Mouse (Mus musculus) 3T3-L1 (cell line): ENCODE measurements around the gene Stradb.
"Not testable (repeated sequence)": the region's sequence is repeated elsewhere in the genome, so short reads cannot be mapped to it uniquely, and the experiment has no call there.

Experiments
- DNase-seq: peaks from one replicate; pipeline ENCODE4 v3.0.0-alpha.2; 2015; ENCODE audit warnings: low read depth, low spot score

Stradb gene

GRCm38 (mm10) chr1:58973366-58974221, at the start of gene Stradb, which contains the start of gene Trak2:
Stradb (plus strand) TSS chr1:58973522.
Trak2 (minus strand) TSS chr1:58973430.
- DNase-seq: peak; percentile 97

DNA sequence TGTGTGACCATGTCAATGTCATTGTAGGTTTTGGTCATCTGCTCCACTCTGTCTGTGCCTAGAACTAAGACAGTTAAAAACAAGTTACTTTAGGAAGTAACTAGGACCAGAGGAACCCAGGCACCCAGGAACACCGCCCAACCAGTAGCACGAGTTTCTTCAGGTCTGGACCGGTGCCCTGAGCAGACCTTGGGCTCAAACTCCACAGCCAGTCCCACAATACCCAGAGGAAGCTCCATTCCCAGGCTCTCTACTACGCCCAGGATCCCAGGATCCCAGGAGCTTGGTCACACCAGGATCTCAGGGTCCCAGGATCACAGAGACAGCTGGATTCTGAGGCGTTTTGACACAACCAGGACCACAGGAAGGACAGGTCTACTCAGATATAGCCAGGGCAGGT, 46.7 kb upstream of the Stradb start:
- no peak for DNase-seq

- DNase-seq: no peak
Observed at GRCm38 (mm10) chr1:58936746-58937605, 36.3 kb upstream of the Stradb start.

GRCm38 (mm10) chr1:58937606-58938099, 35.7 kb upstream of the Stradb start:
- DNase-seq: no peak

DNA sequence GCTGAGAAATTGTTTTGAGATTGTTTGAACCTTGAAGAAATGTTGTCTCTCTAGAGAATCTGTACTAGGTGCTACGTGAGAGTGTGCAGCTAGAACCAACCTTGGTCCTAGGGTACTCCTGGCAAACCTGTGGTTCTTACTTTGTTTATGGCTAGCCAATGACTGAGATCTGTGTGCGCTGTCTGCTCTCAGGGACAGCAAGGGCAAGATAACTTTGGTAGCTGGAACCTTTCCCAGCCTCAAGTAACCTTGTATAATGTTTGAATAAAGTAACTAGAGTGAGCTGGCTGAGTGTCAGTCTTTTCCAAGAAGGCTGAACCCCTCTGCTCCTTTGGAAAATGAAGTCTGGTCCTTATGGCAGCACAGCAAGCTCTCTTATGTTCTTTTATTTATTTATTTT, 27.8 kb upstream of the Stradb start:
- DNase-seq: no peak

GRCm38 (mm10) chr1:58945960-58946670, 27.2 kb upstream of the Stradb start:
- DNase-seq: peak; percentile 55

- DNase-seq: no peak
Observed at GRCm38 (mm10) chr1:58946718-58947117, 26.6 kb upstream of the Stradb start.

DNA sequence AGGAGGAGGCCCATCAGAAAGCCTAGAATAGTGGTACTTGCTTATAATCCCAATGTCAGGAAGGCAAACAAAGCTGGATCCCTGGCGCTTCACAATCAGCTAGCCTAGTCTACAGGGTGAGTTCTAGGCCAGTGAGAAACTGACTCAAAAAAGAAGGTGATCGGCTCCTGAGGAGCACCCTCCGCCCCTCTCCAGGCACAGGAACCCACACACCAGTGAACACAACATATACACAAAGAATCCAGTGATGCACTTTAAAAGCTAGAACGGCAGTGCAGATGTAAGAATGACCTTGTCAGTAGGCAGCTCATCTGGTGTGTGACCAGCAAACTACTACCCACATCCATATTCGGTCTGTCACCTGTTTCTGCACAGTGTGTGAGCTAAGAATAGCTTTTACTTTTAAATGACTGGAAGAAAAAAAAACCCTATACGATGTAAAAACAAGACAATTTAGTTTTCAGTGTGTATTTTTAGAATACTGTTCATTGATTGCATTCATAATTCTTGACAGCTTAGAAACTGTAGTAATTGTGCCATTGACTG, 23.7 kb upstream of the Stradb start:
- DNase-seq: no peak

DNA sequence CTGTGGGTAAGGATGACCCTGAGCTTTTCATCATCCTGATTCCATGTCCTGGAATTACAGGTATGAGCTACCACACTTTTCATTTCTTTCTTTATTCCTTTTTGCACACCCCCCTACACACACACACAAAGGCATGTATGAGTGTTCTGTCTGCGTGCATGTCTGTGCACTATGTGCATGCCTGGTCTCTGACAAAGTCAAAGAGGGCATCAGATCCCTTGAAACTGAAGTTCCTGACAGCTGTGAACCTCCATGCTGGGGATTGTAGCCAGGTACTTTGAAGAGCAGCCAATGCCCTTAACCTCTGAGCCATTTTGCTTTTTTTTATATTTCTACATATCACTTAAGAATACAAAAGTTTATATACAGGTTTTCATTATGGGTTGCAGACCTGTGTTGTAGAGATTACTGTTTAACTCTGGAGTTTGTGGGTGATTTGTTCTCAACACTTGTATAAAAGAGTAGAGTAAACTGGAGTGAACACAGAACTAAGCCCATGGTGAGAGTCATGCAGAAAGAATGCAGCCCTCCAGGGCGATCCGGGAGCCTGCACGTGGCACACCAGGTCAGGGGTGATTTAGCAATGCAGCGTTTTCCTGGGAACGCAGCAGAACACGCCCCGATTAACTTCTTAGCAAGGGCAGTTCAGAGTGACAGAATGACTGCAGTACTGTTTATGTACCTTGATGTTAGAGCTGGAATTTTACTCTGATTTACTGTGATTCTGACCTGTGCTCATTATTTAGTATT, 22.2 kb upstream of the Stradb start:
- peak; percentile 95 for DNase-seq

DNA sequence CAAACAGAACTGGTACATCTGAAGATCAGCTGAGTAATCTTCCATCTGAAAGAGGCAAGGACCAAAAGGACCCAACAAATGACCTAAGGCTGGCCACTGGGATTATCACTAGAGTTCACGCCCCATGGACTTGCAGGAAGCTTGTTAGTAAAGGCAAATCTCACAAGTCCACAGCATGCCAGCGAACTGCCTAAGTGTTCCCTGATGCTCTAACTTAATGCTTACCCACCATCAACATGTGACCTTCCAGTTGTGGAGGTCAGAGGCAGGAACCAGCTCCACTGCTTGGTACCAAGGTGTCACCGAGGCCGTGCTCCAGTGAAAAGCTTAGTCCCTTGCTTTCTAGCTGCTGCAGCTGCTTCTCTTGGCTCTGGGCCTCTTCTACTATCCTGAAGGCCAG, 21.5 kb upstream of the Stradb start:
- peak; percentile 31 for DNase-seq

DNA sequence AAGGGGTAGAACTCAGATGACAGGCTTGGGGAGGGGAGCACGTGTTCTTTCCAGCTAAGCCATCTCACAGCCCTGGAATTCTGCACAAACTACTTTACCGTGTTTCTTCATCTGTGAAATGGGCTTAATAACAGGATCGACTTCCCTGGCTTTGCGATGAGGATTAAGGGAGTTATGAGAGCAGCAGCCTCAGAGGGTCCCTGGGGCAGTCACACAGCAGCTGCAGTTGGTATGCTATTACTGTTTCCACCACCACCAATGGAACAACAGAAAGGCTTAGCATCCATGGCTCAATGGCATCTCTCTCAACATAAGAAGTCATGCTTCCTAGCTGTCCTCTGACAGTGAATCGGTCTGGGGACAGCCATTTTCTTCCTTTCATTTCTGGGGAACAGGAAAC, 20.8 kb upstream of the Stradb start:
- no peak for DNase-seq

GRCm38 (mm10) chr1:58952997-58953396, 20.3 kb upstream of the Stradb start:
- DNase-seq: peak; percentile 67

GRCm38 (mm10) chr1:58953686-58954434, 19.5 kb upstream of the Stradb start:
- DNase-seq: no peak

DNA sequence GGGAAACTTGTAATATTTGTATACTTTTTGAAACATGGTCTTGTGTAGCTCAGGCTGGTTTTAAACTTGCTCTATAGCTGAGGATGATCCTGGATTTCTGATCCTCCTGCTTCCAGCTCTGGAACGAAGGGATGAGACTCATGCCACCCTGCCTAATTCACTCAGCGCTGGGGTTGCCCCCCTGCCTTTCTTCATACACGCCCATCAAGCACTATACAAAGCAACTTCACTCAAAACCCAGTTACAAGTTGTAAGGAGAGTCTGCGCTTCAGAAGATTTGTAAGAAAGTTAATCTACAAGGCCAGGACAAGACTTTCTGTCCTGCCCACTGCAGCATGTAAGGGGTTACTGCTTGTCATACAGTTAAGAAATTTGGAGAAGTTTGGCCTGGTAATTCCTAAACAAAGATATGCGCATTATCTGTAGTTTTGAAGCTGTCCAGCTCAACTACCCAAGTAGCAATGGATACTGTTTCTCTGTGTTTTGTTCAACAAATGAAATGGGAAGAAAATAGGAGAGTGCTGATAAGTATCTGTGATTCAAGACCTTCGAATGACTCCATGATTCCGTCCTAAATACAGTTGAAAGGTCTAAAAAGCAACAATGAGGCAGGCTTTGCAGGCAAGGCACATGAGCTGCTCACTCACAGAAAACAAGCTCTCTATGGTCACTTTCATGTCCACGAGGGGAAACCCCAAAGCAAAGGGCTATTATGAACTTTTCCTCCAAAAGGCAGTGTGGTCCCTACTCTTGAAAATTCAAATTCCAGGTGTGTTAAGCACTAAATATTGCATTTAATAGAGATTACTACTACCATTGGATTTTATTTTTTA, 18.5 kb upstream of the Stradb start:
- DNase-seq: no peak

DNA sequence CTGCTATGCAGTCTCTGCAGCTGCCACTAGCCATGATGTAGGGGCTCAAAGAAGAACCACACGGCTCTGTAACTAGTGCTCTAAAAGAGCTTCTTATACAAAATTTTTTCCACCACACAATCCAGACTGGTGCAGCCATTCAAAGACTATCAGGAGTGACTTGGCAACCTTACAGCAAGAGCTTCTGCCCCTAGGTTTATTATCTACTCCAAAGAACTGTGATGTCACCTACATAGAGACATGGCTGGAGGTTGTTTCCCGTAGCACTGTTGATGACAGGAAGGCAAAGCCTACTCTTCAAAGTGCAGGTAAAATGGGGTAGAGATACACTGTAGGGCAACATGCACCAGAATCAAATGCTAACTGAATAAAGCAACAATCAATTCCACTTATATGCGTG, 17.6 kb upstream of the Stradb start:
- DNase-seq: no peak

DNA sequence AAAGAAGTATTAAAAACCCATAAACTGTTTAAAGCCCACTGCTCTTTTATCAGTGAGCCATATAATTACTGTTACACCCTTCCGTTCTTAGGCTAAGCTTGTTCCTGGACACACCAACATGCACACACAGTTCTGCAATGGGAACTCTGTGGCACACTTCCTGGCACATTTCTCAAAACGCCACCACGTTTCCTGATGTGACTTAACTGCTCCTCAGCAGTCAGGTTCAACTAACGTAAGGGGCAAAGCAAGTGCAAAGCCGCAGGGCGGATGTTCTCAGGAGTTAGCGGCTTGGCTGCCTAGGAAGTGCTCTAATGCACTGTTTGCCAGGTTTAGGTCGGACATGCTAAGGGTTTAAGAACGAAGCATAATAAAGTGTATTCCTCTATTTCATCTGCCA, 17.1 kb upstream of the Stradb start:
- DNase-seq: no peak

DNA sequence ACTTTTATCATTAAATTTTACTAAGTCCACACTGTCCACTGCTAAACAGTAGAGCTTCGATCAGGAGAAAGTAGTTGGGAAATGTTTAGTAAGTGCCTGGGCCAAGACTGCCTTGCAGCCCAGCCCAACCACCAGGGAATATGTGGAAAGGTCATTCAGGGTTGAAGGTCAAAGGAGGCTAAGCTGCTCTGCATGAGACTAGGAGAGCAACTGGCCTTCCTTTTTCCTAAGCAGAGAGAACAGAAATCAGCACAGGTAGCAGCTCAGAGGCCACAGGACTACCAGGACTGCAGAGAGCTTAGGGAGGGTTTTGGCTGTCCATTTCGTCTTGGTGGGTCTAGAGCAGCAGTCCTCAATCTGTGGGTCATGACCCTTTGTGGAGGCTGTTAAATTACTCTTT, 15.4 kb upstream of the Stradb start:
- DNase-seq: no peak

GRCm38 (mm10) chr1:58958789-58959526, 14.4 kb upstream of the Stradb start:
- not testable (repeated sequence) for DNase-seq
